Mouse (Mus musculus): ENCODE data around the gene Prkar1b. TPM values are rescaled to one million over a fixed set of nuclear protein-coding genes. Genes with fewer than 3 reads are reported as not detected.

The Prkar1b gene
- total RNA-seq (2023; ENCODE audit: inconsistent age), result 0.22 to 0.87 TPM (median 0.48 TPM) in 3 of 4 replicates, not detected in the other

DNA sequence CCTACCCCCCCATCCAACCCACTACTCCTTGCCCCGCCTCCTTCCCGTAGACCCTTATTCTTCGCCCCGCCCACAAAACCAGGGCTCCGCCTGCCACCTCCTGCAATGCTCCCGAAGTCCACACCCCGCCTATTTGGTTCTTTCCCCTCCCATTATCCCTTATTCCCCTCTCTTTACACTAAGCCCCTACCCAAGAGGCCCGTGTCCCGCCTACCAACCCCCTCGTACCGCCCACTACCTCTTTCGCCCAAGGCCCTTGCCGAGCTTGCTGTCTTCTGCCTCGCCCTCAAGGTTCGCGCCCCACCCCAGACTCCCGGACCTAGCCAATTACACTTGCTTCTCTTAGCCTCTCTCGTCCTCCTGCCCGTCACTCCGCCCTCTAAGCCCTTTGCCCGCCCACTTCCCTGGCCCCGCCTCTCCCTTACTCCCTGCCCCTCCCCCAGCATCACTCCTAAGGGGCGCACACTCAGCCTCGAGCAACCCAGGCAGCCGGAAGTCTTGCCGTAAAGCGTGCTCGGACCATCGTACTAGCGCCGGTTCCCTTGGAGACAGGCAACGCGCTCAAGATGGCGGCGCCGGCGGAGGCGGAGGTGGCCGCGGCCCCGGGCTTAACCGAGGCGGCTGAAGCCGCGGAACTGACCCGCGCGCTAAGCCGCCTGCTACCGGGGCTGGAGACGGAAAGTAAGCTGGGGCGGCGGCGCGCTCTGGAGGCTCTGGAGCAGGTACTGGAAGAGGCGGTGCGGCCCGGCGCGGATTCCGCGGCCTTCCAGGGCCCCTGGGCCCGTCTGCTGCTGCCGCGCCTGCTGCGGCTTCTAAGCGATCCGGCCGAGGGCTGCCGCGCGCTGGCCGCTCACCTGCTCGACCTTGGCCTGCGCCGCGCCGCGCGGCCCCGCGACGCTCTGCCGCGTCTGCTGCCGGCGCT, at the start of gene Prkar1b, which contains the start of gene Dnaaf5:
Gene Prkar1b, minus strand, starts transcription at position 321 of the 922 bp plus-strand sequence.
Gene Dnaaf5, plus strand, starts transcription at position 543 of the 922 bp plus-strand sequence.

DNA sequence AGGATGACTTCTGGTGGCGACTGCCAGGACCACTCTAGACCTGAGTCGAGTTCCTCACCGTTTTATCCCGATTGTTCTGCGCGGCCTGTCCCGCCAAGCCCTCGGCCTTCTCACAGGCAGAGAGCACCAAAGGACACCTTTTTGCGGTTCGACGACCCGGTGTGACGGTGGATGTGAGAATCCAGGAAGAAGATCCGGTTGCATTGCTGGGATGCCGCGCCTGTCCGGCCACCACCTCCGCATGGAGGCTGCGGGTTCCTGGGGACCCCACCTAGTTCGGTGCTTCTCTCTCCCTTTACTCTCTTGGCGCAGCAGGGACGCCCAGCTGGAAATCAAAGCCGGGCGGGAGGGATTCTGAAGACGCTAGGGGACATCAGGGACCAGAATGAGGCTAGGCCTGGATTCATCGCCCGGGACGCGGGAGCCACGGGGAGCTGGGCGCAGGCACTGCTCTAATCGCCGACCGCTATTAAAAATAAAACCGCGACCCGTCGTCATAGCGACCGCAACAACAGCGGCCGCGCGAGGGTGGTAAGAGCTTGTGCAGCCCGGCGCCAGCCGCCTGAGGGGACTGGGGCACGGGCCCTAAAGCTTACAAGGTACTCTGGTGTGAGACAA, 152.5 kb downstream of the Prkar1b start, which contains the start of gene Pdgfa:
Gene Pdgfa, minus strand, starts transcription at position 200 of the 618 bp plus-strand sequence.

Other genes starting within 250 kb of the Prkar1b start
- not detected in 4 replicates for gene Pdgfa, start 152.6 kb downstream of the Prkar1b start, total RNA-seq (2023; ENCODE audit: inconsistent age)
- 12.4 to 16.3 TPM (median 12.8 TPM) in 4 replicates for gene Dnaaf5, start 222 bp upstream of the Prkar1b start, total RNA-seq (2023; ENCODE audit: inconsistent age)
- gene Sun1, start 50.6 kb upstream of the Prkar1b start, total RNA-seq (2023; ENCODE audit: inconsistent age), result 54.6 to 59.6 TPM (median 57.4 TPM) in 4 replicates
- gene Get4, start 102.3 kb upstream of the Prkar1b start, total RNA-seq (2023; ENCODE audit: inconsistent age), result 32.3 to 44.8 TPM (median 40.2 TPM) in 4 replicates
- gene Adap1, start 175.6 kb upstream of the Prkar1b start, total RNA-seq (2023; ENCODE audit: inconsistent age), result 24.3 to 28.1 TPM (median 26.1 TPM) in 4 replicates
- 21.7 to 27.7 TPM (median 24.6 TPM) in 4 replicates for gene Cox19, start 201.4 kb upstream of the Prkar1b start, total RNA-seq (2023; ENCODE audit: inconsistent age)
- not detected in 4 replicates for gene Cyp2w1, start 202.6 kb upstream of the Prkar1b start, total RNA-seq (2023; ENCODE audit: inconsistent age)
- gene Gpr146, start 227.7 kb upstream of the Prkar1b start, total RNA-seq (2023; ENCODE audit: inconsistent age), result 11.2 to 13.6 TPM (median 13.3 TPM) in 4 replicates

Measured in B cell, adult (primary cell).